Mouse (Mus musculus) olfactory bulb, adult 2 months (tissue): Measurements from ENCODE around the gene Pgm3. TPM values are rescaled to one million over a fixed set of nuclear protein-coding genes. Genes with fewer than 3 reads are reported as not detected.

Experiments
- H3K27ac ChIP-seq: fragments of 200-500 bp; 2 replicates; pipeline ENCODE4 v1.5.1; 2012; ENCODE audit warnings: low read depth, low read length; ENCODE audit not compliant: insufficient read depth
- H3K4me1 ChIP-seq: fragments of 200-500 bp; 2 replicates; pipeline ENCODE4 v1.6.1; 2012; ENCODE audit warnings: low read length; ENCODE audit not compliant: control insufficient read depth, insufficient read depth
- H3K4me3 ChIP-seq: fragments of 200-500 bp; 2 replicates; pipeline ENCODE4 v1.5.1; 2012; ENCODE audit warnings: mild to moderate bottlenecking, low read depth, low read length, moderate library complexity; ENCODE audit not compliant: insufficient read depth
- CTCF ChIP-seq: fragments of 200-500 bp; IDR thresholded peaks from 2 replicates; pipeline ENCODE4 v1.5.1; 2012; ENCODE audit warnings: low read depth, mild to moderate bottlenecking, low read length, moderate library complexity; ENCODE audit not compliant: insufficient read depth
- POLR2A ChIP-seq: fragments of 200-500 bp; IDR thresholded peaks from 2 replicates; pipeline ENCODE4 v1.6.1; 2012; ENCODE audit warnings: mild to moderate bottlenecking, low read depth, low read length, moderate library complexity; ENCODE audit not compliant: insufficient read depth
- WGBS: fragments of 180-500 bp; shearing (Covaris S2); methylation state at CpG from one replicate; pipeline ENCODE4 v1.1.7; 2018; 5-methylcytosine and 5-hydroxymethylcytosine counted together
- polyA plus RNA-seq: library from polyadenylated mRNA; stranded (reverse); fragments of >200 nt; gene quantifications from 2 replicates; pipeline ENCODE4 v1.2.4, GENCODE M21; 2012; ENCODE audit warnings: low replicate concordance; ENCODE audit not compliant: missing spikeins, insufficient read depth, insufficient read length

Pgm3 gene
- polyA plus RNA-seq, 1 experiment: not detected

DNA sequence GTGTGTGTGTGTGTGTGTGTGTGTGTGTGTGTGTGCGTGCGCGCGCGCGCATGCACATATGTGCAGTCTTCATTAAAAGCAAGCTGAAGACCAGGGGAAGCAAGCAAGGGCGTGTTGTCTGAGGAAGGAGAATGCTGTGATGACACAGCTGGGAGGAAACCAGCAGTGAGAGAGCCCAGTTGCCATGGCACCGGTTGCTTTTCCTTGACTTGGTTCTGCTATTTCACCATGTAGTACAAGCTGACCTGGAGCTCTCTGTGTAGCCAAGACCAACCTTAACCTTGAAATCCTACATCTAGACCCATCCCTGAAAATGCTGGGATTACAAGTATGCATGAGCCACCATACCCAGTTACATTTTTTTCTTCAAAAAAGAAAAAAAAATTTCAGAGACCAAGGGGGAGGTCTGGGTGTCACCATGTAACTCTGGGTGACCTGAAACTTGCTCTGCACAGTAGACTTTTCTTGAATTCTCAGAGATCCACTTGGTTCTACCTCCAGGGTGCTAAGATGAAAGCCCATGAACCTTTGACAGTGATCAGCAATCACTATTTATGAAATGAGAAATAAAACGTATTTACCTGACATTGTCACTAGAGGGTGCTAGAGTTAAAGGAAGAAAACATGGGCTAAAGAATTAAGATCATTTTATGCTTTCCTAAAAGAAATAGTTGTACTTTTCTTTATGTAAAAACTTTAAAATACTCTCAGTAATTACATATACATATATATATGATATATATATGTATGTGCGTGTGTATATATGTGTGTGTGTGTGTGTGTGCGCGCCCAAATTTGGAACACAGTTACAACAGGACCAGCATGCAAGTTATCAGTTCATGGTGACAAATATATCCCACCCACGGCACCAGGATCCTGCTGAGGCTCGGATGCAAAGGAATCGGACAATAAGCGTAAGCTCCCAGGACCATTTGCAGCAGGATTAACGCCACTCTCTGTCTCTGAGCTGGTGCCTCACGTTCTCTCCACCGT is 21.3 kb upstream of the Pgm3 start:
- TF ChIP-seq POLR2A (no peak), CTCF (no peak)
- WGBS: 46% methylated on average over 19 of the region's 19 CpGs
- Histone ChIP-seq H3K4me3 (no peak overlapping the region), H3K27ac (peak overlapping the region; percentile 85), H3K4me1 (peaks cover 11% of the 10 kb centered on the region)

GRCm38 (mm10) chr9:86587019-86587795 is 15.6 kb upstream of the Pgm3 start:
- no peak overlapping the region for H3K4me3 ChIP-seq
- WGBS: 89% methylated on average over 11 of the region's 11 CpGs
- peaks cover 3% of the 10 kb centered on the region; the same call in 1 of the 2 replicates for H3K4me1 ChIP-seq
- H3K27ac ChIP-seq: no peak overlapping the region
- TF ChIP-seq POLR2A (no peak), CTCF (no peak)

- H3K4me3 ChIP-seq: no peak overlapping the region
- WGBS: 59% methylated on average over 3 of the region's 3 CpGs
- no peaks in the 10 kb centered on the region for H3K4me1 ChIP-seq
- no peak for TF ChIP-seq POLR2A
- TF ChIP-seq CTCF: peak; percentile 48; the same call in 1 of the 2 replicates
- no peak overlapping the region for H3K27ac ChIP-seq
These were observed 12.1 kb upstream of the Pgm3 start for GRCm38 (mm10) chr9:86583740-86584139.

DNA sequence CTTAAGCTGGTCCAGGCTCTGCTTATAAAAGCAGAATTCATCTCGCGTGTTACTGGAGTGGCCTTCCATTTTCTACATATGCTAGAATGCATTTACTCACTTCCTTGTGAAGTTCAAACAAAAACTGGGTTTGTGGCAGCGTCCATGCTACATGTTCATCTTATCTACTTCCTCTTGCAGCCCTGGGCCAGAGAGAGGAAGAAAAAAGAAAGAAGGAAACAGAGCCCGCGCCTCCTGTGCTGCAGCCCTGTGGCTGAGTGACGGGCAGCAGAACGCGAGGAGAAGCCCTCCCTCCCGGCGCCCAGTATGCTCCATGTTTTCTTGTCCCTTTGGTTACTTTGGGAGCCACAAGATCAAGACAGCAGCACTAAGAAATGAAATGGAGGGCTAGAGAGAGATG is 8.0 kb upstream of the Pgm3 start:
- WGBS: 90% methylated on average over 10 of the region's 10 CpGs
- no peak overlapping the region for H3K27ac ChIP-seq
- H3K4me3 ChIP-seq: no peak overlapping the region
- H3K4me1 ChIP-seq: no peaks in the 10 kb centered on the region
- TF ChIP-seq CTCF: no peak
- no peak for TF ChIP-seq POLR2A

GRCm38 (mm10) chr9:86575178-86575577 is 3.5 kb upstream of the Pgm3 start:
- Histone ChIP-seq H3K27ac (no peak overlapping the region), H3K4me1 (peaks cover 8% of the 10 kb centered on the region), H3K4me3 (no peak overlapping the region)
- TF ChIP-seq CTCF (no peak), POLR2A (no peak)
- 72% methylated on average over 6 of the region's 6 CpGs for WGBS

DNA sequence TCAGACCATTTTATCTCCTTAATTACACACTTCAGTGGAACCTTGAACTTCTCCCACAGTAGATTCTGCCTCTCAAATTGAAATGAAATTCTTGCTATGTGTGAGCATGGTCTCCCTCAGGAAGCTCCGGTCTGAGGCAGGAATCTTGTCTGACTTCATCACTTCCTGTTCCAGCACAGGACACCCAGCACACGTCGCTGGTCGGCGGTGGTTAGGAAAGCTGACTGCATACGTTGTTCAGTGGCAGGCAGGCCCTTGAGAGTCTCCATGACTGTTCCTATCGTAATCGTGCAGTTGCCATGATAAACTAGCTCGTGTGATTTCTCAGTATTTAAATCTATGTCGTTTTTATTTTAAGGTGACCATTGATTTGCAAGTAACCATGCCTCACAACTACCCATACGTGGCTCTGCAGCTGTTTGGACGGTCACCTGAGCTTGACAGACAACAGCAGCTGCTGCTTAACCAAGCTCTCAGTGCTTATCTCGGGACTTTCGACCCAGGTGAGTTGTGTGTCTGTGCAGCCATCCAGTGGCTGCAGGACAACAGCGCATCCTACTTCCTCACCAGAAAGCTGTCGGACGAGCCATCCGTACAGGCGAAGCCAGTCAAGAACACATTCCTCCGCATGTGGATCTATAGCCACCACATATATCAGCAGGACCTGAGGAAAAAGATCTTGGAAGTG is 2.1 kb upstream of the Pgm3 start:
- H3K27ac ChIP-seq: no peak overlapping the region
- H3K4me3 ChIP-seq: no peak overlapping the region
- TF ChIP-seq CTCF (no peak), POLR2A (no peak)
- 92% methylated on average over 20 of the region's 20 CpGs for WGBS
- peaks cover 8% of the 10 kb centered on the region for H3K4me1 ChIP-seq

DNA sequence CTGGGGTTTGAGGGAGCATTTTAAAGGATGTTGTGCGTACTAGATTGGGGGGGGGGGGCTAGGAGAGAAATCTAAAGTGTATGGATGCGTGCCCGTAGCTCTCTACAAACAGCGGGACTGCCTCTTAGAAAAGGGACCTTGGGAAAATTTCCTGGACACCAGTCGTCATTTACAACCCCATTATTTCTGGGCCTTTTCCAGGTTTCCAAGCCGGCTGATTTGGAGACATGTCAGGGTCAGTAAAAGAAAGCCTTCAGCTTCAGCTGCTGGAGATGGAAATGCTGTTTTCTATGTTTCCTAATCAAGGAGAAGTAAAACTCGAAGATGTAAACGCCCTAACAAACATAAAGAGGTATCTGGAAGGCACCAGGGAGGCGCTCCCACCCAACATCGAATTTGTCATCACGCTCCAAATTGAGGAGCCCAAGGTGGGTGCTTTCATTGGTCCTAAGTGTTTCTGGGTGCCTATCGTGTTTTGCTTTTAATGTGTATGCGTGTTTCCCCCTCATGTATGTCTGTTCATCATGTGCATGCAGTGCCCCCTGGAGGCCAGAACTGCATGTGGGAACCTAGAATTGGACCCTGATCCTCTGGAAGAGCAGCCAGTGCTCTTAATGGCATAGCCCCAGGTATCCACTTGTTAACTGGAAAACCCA is 1.1 kb upstream of the Pgm3 start:
- Histone ChIP-seq H3K4me3 (peak overlapping the region; percentile 97), H3K27ac (no peak overlapping the region), H3K4me1 (peaks cover 8% of the 10 kb centered on the region)
- no peak for TF ChIP-seq CTCF
- TF ChIP-seq POLR2A: no peak
- WGBS: 5% methylated on average over 13 of the region's 13 CpGs

DNA sequence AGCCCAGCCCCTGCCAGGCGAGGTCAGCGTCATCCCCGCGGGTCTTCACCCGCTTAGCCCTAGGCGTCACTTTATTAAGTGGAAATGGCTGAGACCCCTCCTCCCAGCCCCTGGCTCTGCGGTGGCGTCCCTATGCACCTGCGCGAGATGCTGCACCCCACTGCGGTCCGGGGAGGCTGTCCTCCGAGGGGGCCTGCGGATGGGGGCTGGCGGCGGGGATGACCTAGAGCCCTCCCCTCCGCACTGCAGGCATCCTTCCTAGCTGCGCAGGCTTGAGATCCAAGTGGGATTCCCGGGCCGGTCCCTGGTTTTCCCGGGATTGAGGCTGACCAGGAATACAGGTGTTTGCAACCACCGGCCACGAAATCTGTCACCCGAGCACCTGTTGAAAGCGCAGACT is 554 bp upstream of the Pgm3 start:
- Histone ChIP-seq H3K27ac (peak overlapping the region; percentile 64; the same call in 1 of the 2 replicates), H3K4me1 (peaks cover 8% of the 10 kb centered on the region), H3K4me3 (peak overlapping the region; percentile 97)
- WGBS: under 1% methylated on average over 25 of the region's 25 CpGs
- TF ChIP-seq CTCF (no peak), POLR2A (no peak)
